Comparison of ENCODE assay signal across 28 mouse cellular contexts in genomic region chr11:22962101-22962500, GRCm38 (mm10). TPM values are rescaled to one million over a fixed set of nuclear protein-coding genes. Genes with fewer than 3 reads are reported as not detected.
A peak's percentile ranks its signal among the peaks of the same experiment; 100 is the strongest.
DNase-seq lines count a peak whose midpoint lies in the region; ATAC-seq and TF ChIP-seq lines count a peak whose summit lies in the region.
"Had no signal": no experiment of that assay in that cellular context is flagged by ENCODE, and none has a peak within 500 bp of the region (broad histone marks: within the 10 kb centered on the region; RNA-seq: fewer than 3 reads in every experiment).

No protein-coding gene starts in this region.

- H3K4me3 ChIP-seq in limb, embryonic 13.5 days, result no peak overlapping the region
- no peak overlapping the region for H3K4me3 ChIP-seq in limb, embryonic 10.5 days
- H3K4me3 ChIP-seq in thymus, adult 2 months (ENCODE audit: control insufficient read depth, insufficient read depth, low read length), result no peak overlapping the region
- H3K4me3 ChIP-seq: embryonic facial prominence, embryonic 10.5 days; embryonic facial prominence, embryonic 13.5 days; erythroblast, embryonic 14.5 days; forebrain, embryonic 13.5 days; gastrocnemius, adult 2 months; heart, embryonic 12.5 days; heart, embryonic 15.5 days; hindbrain, embryonic 10.5 days had no signal

- H3K36me3 ChIP-seq in limb, embryonic 13.5 days, result peaks cover 6% of the 10 kb centered on the region
- peaks cover 10% of the 10 kb centered on the region for H3K36me3 ChIP-seq in limb, embryonic 10.5 days
- no peaks in the 10 kb centered on the region for H3K36me3 ChIP-seq in thymus, adult 2 months (ENCODE audit: control insufficient read depth, insufficient read depth, low read length)

- H3K9me3 ChIP-seq in limb, embryonic 13.5 days, result peaks cover 10% of the 10 kb centered on the region
- H3K9me3 ChIP-seq in limb, embryonic 10.5 days (replicated peaks), result no peaks in the 10 kb centered on the region

- TF ChIP-seq CTCF in thymus, adult 2 months (IDR thresholded peaks at IDR 0.05; ENCODE audit: borderline replicate concordance, control insufficient read depth, extremely low read depth, insufficient read depth, low read length, poor library complexity), result no peak

- ATAC-seq in limb, embryonic 13.5 days (ENCODE audit: low FRiP score, low read depth), result peak; percentile 11; the same call in 1 of the 2 replicates
- peak; percentile 29; the same call in 1 of the 2 replicates for ATAC-seq in common myeloid progenitor, adult 5-6 weeks (replicated peaks; ENCODE audit: low read depth, poor library complexity, severe bottlenecking)
- ATAC-seq: CD4-positive, CD25-positive, alpha-beta regulatory T cell, adult 4 months; forebrain, embryonic 13.5 days; forebrain, embryonic 16.5 days had no signal

- no peak overlapping the region for H3K4me2 ChIP-seq in limb, embryonic 13.5 days (replicated peaks)
- H3K4me2 ChIP-seq: embryonic facial prominence, embryonic 13.5 days; forebrain, embryonic 13.5 days; heart, embryonic 12.5 days; heart, embryonic 15.5 days; hindbrain, embryonic 14.5 days had no signal

- H3K27ac ChIP-seq in limb, embryonic 13.5 days, result no peak overlapping the region
- H3K27ac ChIP-seq in limb, embryonic 10.5 days, result no peak overlapping the region
- no peak overlapping the region for H3K27ac ChIP-seq in thymus, adult 2 months (ENCODE audit: control insufficient read depth, insufficient read depth, low read length)
- H3K27ac ChIP-seq: embryonic facial prominence, embryonic 10.5 days; embryonic facial prominence, embryonic 13.5 days; forebrain, embryonic 13.5 days; gastrocnemius, adult 2 months; heart, embryonic 15.5 days; hindbrain, embryonic 10.5 days; hindbrain, embryonic 14.5 days had no signal

- 0 out of 2 replicates have a peak, but pooled peaks cover 2% of the 10 kb centered on the region for H3K4me1 ChIP-seq in limb, embryonic 13.5 days
- H3K4me1 ChIP-seq in limb, embryonic 10.5 days, result no peaks in the 10 kb centered on the region
- H3K4me1 ChIP-seq in thymus, adult 2 months (replicated peaks; ENCODE audit: control insufficient read depth, insufficient read depth, low read length), result no peaks in the 10 kb centered on the region
- H3K4me1 ChIP-seq: forebrain, embryonic 13.5 days; hindbrain, embryonic 10.5 days had no signal

- DNase-seq in heart, adult 11 months, result peak; percentile 81
- DNase-seq in heart, adult 8-10 months (ENCODE audit: low spot score), result no peak
- DNase-seq in limb, embryonic 10.5 days (ENCODE audit: low spot score), result no peak
- DNase-seq in thymus, adult 2 months, result no peak
- no peak for DNase-seq in gastrocnemius, adult 8-10 months (ENCODE audit: low spot score in 2 of 2)
- DNase-seq: adrenal gland, adult 2 months; adrenal gland, postnatal 14 days; cerebellum, adult 11 months; cerebellum, adult 2 months; cerebellum, adult 9-11 months; cerebellum, postnatal 25 days; embryo, embryonic 11 days; gastrocnemius, adult 2 months; gastrocnemius, postnatal 25 days; heart, postnatal 10 days; heart, postnatal 36 days had no signal

- no peak for TF ChIP-seq POLR2A in thymus, adult 2 months (IDR thresholded peaks at IDR 0.05; ENCODE audit: control insufficient read depth, extremely low read depth, insufficient read depth, low read length, poor library complexity)

- no peak overlapping the region for H3K9ac ChIP-seq in limb, embryonic 13.5 days
- H3K9ac ChIP-seq: embryonic facial prominence, embryonic 13.5 days; forebrain, embryonic 13.5 days; heart, embryonic 12.5 days; heart, embryonic 15.5 days; hindbrain, embryonic 14.5 days had no signal

- H3K27me3 ChIP-seq in limb, embryonic 13.5 days, result no peaks in the 10 kb centered on the region
- H3K27me3 ChIP-seq in limb, embryonic 10.5 days (ENCODE audit: low read depth, poor library complexity, severe bottlenecking), result no peaks in the 10 kb centered on the region
- no peaks in the 10 kb centered on the region for H3K27me3 ChIP-seq in thymus, adult 2 months (ENCODE audit: control insufficient read depth, insufficient read depth, low read length)
- H3K27me3 ChIP-seq: embryonic facial prominence, embryonic 13.5 days; forebrain, embryonic 13.5 days; heart, embryonic 12.5 days; heart, embryonic 15.5 days had no signal

- 73% methylated on average over 1 of the region's 1 CpGs for WGBS in limb, embryonic 13.5 days
- WGBS in limb, embryonic 10.5 days, result 84% methylated on average over 1 of the region's 1 CpGs
- WGBS in thymus, adult 2 months, result 95% methylated on average over 1 of the region's 1 CpGs

RNA-seq across cellular contexts. Expression of gene Zrsr1, which starts 9.7 kb away (rescaled TPM):
- 10 to 100 TPM; 19.1 to 29.4 (median 20.6) TPM for total RNA-seq in heart, adult 8-10 months (2022)
- 3.6 and 3.8 TPM in 2 replicates for polyA plus RNA-seq in limb, embryonic 13.5 days (2015; fragmentation: Nextera tagmentation; extraction: Ambion mirVana)
- polyA plus RNA-seq in limb, embryonic 10.5 days (2016; fragmentation: Nextera tagmentation; extraction: Ambion mirVana), result 2.2 and 2.4 TPM in 2 replicates
- 9.4 and 9.9 TPM in 2 replicates for total RNA-seq in common myeloid progenitor, adult 5-6 weeks (2017)
- 3.4 and 3.5 TPM in 2 replicates for polyA plus RNA-seq in thymus, adult 2 months (2012; rRNA removed)
- total RNA-seq in gastrocnemius, adult 8-10 months (2022), result 10 to 100 TPM; 19.3 to 26.7 (median 21.7) TPM

RNA-seq across cellular contexts. Expression of gene Gm28048, which starts 19.8 kb away (rescaled TPM):
- 1 to 10 TPM; 2.4 to 7.1 (median 4.1) TPM for total RNA-seq in heart, adult 8-10 months (2022)
- polyA plus RNA-seq in limb, embryonic 13.5 days (2015; fragmentation: Nextera tagmentation; extraction: Ambion mirVana), result 7.1 and 7.6 TPM in 2 replicates
- polyA plus RNA-seq in limb, embryonic 10.5 days (2016; fragmentation: Nextera tagmentation; extraction: Ambion mirVana), result 4.1 and 5.2 TPM in 2 replicates
- 70.8 and 81.6 TPM in 2 replicates for total RNA-seq in common myeloid progenitor, adult 5-6 weeks (2017)
- polyA plus RNA-seq in thymus, adult 2 months (2012; rRNA removed), result not detected in 2 replicates
- total RNA-seq in gastrocnemius, adult 8-10 months (2022), result 1 to 10 TPM in 3 of 4 experiments, under 1 TPM in 1; 0.92 to 2.0 (median 1.4) TPM
- polyA plus RNA-seq: adrenal gland, adult 2 months; erythroblast, embryonic 14.5 days had no signal

RNA-seq across cellular contexts. Expression of gene Commd1, which starts 20.1 kb away (rescaled TPM):
- 100 to 1,000 TPM; 133 to 141 (median 141) TPM for total RNA-seq in heart, adult 8-10 months (2022)
- 372 and 377 TPM in 2 replicates for polyA plus RNA-seq in limb, embryonic 13.5 days (2015; fragmentation: Nextera tagmentation; extraction: Ambion mirVana)
- polyA plus RNA-seq in limb, embryonic 10.5 days (2016; fragmentation: Nextera tagmentation; extraction: Ambion mirVana), result 376 and 399 TPM in 2 replicates
- total RNA-seq in common myeloid progenitor, adult 5-6 weeks (2017), result 52.9 and 62.5 TPM in 2 replicates
- 12.2 and 13.0 TPM in 2 replicates for polyA plus RNA-seq in thymus, adult 2 months (2012; rRNA removed)
- 100 to 1,000 TPM in 2 of 4 experiments, 10 to 100 TPM in 2; 90.9 to 112 (median 101) TPM for total RNA-seq in gastrocnemius, adult 8-10 months (2022)

RNA-seq across cellular contexts. Expression of gene Cct4, which starts 28.2 kb away (rescaled TPM):
- total RNA-seq in heart, adult 8-10 months (2022), result 100 to 1,000 TPM in 3 of 4 experiments, 10 to 100 TPM in 1; 91.9 to 116 (median 105) TPM
- 290 and 295 TPM in 2 replicates for polyA plus RNA-seq in limb, embryonic 13.5 days (2015; fragmentation: Nextera tagmentation; extraction: Ambion mirVana)
- 402 and 453 TPM in 2 replicates for polyA plus RNA-seq in limb, embryonic 10.5 days (2016; fragmentation: Nextera tagmentation; extraction: Ambion mirVana)
- total RNA-seq in common myeloid progenitor, adult 5-6 weeks (2017), result 274 and 331 TPM in 2 replicates
- polyA plus RNA-seq in thymus, adult 2 months (2012; rRNA removed), result 206 and 311 TPM in 2 replicates
- total RNA-seq in gastrocnemius, adult 8-10 months (2022), result 100 to 1,000 TPM in 1 of 4 experiments, 10 to 100 TPM in 3; 81.4 to 104 (median 87.7) TPM

RNA-seq across cellular contexts. Expression of gene Fam161a, which starts 45.2 kb away (rescaled TPM):
- total RNA-seq in heart, adult 8-10 months (2022), result 1 to 10 TPM in 3 of 4 experiments, under 1 TPM in 1; 0.79 to 2.2 (median 1.6) TPM
- polyA plus RNA-seq in limb, embryonic 13.5 days (2015; fragmentation: Nextera tagmentation; extraction: Ambion mirVana), result 2.6 and 4.0 TPM in 2 replicates
- polyA plus RNA-seq in limb, embryonic 10.5 days (2016; fragmentation: Nextera tagmentation; extraction: Ambion mirVana), result 0.78 and 1.6 TPM in 2 replicates
- total RNA-seq in common myeloid progenitor, adult 5-6 weeks (2017), result 1.5 and 4.6 TPM in 2 replicates
- polyA plus RNA-seq in thymus, adult 2 months (2012; rRNA removed), result 0.17 and 0.66 TPM in 2 replicates
- total RNA-seq in gastrocnemius, adult 8-10 months (2022), result 1 to 10 TPM; 2.6 to 3.4 (median 3.1) TPM
